Mouse (Mus musculus) cerebellum, postnatal 36 days (tissue): ENCODE measurements around the gene Uty.

Experiments
- DNase-seq, 2 experiments: peaks; one replicate each; pipeline ENCODE4 v3.0.0; 2021 to 2022; ENCODE audit warnings: mixed read lengths in 2 of 2

Uty gene

DNA sequence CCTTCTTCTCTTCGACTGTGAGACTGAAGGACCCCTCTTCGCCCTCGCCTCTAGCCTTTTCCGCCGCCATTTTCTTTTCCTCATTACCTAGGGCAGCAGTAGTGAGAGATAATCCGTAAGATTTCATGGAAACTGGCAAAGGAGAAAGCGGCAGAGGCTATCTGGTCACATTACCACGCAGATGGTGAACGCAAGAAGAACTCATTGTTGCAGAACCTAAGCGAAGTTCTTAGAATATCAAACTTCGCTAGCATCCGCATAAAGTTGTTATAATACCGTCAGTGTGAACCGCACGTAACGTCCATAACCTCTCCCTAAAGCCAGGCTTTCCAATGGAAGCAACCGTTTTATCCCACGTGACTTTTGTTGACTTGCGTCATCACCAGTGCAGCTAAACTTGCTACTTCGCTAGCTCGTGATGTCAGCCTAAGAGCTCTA is at the start of gene Uty:
TSS of gene Uty (minus strand) at position 334 of the 438 bp plus-strand sequence.
- DNase-seq = peak in 1 of 2 experiments; percentile 60

DNA sequence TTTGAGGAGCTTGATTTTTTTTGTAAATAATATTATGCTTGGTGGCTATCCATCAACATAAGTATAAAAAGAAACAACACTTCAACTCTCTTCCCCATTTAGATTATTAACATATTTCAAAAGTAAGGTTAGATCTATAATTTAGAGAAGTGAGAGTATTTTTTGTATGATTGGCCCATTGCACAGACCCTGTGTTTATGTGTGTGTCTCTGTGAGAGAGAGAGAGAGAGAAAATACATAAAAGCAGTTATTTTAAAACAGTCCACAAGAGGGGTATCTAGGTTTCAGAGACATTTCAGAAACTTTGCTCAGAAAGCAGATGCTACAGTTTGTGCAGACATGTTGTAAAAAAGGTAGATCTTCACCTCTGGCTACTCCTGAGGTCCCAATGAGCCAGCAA is 48.1 kb upstream of the Uty start:
- DNase-seq = no peak

DNA sequence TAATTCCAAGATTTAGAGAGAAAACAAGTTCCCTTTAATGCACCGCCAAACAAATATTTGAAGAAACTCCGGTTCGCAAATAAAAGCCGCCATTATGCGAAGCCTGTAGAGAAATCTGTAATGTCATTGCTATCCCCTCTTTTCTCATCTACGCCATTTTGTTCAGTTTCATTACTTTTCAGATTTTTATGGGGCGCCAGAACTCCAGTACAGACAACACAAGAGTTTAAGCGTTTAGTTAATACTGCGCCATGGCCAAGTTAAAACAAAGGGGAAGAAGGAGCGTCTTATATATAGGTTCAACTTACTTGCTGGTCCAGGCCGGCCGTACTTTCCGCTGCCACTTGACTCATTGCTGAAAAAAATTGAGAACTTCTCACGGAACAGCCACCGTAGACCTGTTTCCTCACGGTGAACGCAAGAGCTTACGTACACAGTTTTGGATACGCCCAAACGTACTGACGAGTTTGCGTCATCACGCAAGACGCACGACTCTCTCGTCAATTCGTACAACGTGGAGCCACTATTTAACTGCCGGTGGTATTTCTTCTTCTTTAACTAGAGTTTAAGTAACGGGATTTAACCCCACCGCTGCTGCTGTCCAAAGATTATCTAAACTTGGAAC is 40.7 kb upstream of the Uty start, which contains the start of gene Ddx3y:
TSS of gene Ddx3y (minus strand) at position 459 of the 625 bp plus-strand sequence.
- peak in 1 of 2 experiments; percentile 57 for DNase-seq

DNA sequence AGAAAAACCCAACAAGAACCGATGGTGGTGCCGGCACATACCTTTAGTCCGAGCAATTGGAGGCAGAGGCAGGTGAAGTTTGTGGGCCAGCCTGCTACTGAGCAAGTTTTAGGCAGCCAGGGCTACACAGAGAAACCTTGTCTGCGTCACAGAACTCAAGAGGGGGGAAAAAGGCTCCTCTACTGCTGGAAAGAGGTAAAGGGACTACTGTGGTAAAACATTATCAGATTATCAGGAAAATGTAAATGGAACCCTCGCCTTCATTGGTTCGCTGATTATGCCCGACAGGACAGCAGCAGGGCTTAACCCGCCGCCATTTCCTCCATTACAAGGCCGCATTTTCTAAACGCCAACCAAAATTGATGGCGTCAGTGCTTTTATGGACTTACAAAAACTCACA is 40.2 kb upstream of the Uty start:
- DNase-seq = no peak

DNA sequence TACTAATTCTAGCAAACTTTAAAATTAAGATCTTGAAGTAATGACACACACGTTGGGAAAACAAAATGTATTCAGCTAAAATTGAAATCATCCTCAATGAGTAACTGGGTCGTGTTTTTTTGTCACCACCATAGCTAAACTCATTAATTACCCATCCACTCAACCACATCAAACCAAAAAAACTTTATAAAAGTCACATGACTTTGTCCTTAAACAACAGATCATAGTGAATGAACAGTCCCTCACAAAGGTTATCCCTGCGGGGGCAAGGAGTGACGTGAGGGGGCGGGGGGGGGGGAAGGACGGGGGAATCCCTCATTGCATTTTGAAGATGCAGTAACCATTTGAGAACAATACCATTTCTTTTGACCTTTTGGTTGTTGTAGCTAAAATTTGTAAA is 558 bp upstream of the Uty start:
- DNase-seq = no peak

DNA sequence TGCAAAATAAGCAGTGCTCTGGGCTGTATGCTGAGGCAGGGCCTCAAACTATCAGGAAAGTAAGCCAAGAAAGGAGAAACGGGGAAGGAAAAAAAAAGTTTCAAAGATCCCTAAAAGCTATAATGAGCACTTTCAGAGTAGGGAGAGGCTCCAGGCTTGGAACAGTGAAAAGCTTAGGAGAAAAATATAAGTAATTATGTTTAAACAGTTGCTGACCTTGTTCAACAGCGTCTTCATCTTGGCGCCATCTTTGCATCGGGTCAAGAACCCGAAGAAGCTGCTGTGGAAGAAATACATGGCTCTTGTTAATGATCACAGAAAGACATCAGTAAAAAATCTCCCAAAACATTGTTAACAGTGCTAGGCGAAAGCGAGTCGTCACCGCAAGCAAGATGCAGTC is 619 bp downstream of the Uty start:
- no peak for DNase-seq

DNA sequence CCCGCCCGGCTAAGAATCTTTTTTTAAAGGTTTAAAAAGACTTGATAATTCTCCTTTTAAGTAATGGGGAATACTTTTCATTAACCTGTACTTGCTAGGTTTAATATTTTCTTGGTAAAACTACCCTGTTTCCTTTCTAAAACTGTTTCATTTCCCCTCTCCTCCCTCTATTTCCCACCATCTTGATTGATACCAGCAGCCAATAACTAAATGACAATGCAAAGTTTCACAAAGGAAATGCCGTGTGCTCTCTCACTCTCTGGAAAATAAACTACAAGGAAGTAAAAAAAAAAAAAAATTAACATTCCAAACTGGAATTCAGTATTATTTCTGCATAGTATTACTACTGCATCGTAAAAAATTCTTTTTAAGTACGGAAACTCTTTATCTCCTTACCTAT is 1.1 kb downstream of the Uty start:
- DNase-seq = no peak

DNA sequence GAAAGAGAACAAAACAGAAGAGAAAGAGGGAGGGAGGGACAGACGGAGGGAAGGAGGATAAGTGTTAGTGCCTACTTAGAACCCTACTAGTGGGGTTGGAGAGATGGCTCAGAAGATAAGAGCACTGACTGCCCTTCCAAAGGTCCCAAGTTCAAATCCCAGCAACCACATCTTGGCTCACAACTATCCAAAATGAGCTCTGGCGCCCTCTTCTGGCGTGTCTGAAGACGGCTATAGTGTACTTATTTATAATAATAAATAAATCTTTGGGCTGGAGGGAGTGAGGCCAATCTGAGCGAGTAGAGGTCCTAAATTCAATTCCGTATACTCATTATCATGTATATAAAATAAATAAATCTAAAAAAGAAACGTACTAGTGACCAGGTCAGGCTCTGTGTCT is 25.6 kb downstream of the Uty start:
- DNase-seq = no peak

DNA sequence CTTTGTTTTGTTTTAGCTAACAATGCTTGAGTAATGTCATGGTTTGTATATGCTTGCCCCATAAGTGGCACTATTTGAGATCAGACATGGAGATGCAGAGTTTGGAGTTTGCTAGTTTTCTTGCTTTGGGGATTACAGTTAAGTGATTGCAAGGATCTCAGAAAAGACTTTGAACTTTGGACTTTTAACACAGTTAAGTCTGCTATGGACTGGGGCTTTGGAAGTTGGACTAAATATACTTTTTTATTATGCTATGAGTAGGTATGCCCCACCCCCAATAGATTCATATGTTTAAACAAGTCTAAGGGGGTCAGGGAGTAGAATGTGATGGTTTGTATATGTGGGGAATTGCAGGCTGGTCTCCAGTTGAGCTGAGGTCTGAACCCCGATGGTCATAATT is 67.1 kb downstream of the Uty start:
- DNase-seq = no peak

DNA sequence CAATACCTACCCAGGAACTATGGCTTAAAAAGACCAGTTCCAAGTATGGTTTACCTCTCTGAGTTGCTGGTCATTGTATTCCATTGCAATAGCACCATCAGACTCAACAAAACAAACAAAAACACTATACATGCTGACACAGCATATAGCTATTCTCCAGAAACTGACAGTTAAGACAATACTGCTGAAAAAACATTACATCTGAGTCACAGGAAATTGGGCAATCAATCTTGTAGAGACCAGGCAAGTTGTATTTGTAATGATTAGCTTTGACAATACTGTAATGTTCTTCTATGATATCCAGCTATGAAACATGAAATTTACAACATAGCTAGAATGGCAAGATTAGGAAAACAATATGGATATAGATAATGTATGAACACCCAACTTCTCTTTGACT is 82.5 kb downstream of the Uty start:
- DNase-seq = no peak

DNA sequence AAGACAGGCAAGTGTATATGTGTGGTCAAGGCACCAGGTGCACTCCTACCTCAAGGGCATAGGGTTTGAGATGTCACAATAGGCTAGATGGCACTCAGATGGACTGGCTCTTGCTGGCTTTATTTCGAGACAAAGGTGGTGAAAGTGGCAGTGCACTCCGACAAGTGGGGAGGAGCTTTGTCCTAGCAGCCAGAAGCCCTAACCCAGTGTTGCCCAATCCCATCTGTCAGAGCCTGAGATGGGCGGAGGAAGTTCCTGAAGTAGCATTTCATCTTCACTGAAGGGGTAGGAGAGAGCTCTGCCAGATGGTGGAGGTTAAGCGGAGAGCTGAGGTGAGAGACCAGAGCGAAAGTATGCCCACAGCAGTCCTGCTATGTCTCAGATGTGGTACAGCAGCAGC is 129.4 kb downstream of the Uty start:
- DNase-seq = no peak

DNA sequence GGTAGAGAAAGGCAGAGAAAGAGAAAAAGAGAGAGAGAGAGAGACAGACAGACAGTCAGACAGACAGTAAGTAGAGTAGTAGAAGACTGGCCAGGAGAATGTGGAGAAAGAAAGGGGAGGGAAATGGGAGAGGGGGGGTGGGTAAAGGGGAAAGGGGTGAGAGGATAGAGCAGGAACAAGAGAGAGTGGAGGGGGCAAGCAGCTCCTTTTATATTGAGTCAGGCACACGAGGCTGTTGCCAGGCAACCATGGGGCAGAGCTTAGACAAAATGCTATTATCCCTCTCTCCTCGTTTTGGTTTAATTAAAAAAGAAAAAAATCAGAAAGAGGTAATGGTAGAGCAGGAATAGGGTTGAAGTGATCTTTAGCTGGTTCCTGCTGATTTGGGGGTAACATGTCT is 131.5 kb downstream of the Uty start:
- DNase-seq = no peak
